Mouse (Mus musculus): ENCODE data around the gene Itm2b. TPM values are rescaled to one million over a fixed set of nuclear protein-coding genes. Genes with fewer than 3 reads are reported as not detected.

Gene Itm2b
- polyA plus RNA-seq, 1 experiment from 2014 or later: 754 TPM

DNA sequence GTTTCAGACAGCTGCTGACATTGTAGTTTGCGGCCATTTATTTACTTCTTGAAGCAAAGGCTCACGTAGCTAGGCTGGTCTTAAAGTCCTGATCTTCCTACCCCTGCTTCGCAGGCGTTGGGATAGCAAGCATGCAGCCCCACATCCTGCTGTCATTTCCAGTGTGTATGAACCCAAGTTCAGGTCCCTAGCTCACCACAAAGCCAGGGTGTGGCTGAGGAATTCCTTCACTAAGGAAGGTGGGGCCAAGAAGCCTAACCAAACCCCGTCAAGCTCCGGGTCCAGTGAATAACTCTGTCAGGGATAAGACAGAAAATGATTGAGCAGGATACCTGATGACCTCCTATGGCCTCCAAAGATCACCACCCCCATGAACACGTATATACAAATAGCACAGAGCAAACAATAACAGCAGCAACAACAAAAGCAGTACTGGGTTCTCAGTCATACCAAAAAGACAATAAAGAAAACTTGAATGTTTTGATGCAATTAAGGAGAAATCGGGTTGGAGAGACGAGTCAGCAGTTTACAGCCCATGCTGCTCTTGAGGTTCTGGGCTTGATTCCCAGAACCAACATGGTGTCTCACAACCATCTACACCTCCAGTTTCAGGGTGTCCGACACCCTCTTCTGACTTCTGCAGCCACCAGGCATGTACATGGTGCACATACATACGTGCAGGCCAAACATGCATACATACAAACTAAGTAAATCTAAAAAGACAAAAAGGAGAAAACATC, 17.4 kb upstream of the Itm2b start:
- DNase-seq (ENCODE audit: low spot score) (no peak), ATAC-seq (no peak)
- no peaks in the 10 kb centered on the region for H3K9me3 ChIP-seq (replicated peaks; ENCODE audit: control insufficient read depth, low read length)
- no peaks in the 10 kb centered on the region for H3K27me3 ChIP-seq (replicated peaks; ENCODE audit: control insufficient read depth, insufficient read depth, low read length)
- no peak overlapping the region for H3K27ac ChIP-seq (ENCODE audit: low read depth, low read length)
- H3K4me2 ChIP-seq (ENCODE audit: low read length): no peak overlapping the region
- H3K4me1 ChIP-seq (ENCODE audit: control insufficient read depth, insufficient read depth, low read length): no peaks in the 10 kb centered on the region
- H3K4me3 ChIP-seq (ENCODE audit: low read depth, low read length): no peak overlapping the region
- WGBS: 86% methylated on average over 11 of the region's 11 CpGs
- H3K36me3 ChIP-seq (ENCODE audit: control insufficient read depth, insufficient read depth, low read length): no peaks in the 10 kb centered on the region
- no peak overlapping the region for H3K9ac ChIP-seq (ENCODE audit: low read length)

DNA sequence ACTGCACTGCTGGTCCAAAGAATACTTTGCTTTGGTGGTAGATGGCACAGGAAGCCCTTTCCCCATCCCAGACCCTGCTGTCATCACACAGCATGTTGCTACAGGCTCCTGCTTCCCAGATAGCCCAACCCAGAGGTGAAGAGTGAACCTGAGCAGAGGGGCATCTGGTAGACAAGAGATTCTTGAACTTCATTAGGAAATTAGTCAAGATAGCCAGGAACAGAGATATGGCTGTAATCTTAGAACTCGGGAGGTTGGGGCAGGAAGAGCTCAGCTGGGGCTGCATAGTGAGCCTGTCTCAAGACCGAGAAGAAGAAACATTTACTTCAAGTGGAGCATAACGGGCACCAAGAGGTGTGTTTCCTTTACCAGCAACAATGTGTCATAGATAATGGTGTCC, 16.3 kb upstream of the Itm2b start:
- WGBS: 86% methylated on average over 3 of the region's 3 CpGs
- DNase-seq (ENCODE audit: low spot score): no peak
- Histone ChIP-seq H3K27ac (ENCODE audit: low read depth, low read length) (no peak overlapping the region), H3K9me3 (replicated peaks; ENCODE audit: control insufficient read depth, low read length) (no peaks in the 10 kb centered on the region), H3K4me3 (ENCODE audit: low read depth, low read length) (no peak overlapping the region), H3K4me1 (ENCODE audit: control insufficient read depth, insufficient read depth, low read length) (no peaks in the 10 kb centered on the region), H3K36me3 (ENCODE audit: control insufficient read depth, insufficient read depth, low read length) (no peaks in the 10 kb centered on the region), H3K4me2 (ENCODE audit: low read length) (no peak overlapping the region), H3K27me3 (replicated peaks; ENCODE audit: control insufficient read depth, insufficient read depth, low read length) (no peaks in the 10 kb centered on the region), H3K9ac (ENCODE audit: low read length) (no peak overlapping the region)
- ATAC-seq: no peak

DNA sequence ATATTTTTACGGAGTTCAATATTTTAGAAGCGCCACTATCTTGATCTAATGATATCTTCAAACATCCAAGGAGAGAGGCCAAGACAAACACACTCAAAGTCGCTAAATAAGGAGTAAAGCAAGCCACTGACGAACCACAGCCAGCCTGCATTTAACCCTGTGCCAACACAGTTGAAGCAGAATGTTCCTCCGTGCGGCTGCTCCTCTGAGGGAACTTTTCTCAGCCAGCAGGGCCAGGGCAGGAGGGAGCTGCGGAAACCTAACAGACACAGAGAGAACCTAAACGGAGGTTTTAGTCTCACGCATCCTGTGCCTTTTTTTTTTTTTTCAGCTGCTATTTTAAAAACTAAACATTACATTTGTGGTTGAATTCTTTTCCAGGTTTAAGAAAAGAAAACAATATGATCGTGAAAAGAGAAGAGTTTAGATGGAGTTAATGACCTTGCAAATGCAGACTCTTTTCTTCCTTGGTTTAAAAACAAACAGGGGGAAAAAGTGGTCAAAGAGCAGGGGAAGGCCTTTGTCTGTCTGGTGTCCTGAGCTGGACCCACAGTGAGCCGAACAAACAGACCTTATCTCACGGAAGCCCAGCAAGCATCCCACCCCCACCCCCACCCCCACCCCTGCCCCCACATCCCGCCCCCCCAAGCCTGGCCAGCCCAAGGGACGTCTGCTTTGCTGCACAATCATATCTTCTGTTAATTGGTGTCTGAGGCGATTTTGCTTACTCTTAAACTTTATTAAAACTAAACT, 15.0 kb upstream of the Itm2b start:
- H3K9me3 ChIP-seq (replicated peaks; ENCODE audit: control insufficient read depth, low read length): no peaks in the 10 kb centered on the region
- H3K4me3 ChIP-seq (ENCODE audit: low read depth, low read length): no peak overlapping the region
- no peak overlapping the region for H3K4me2 ChIP-seq (ENCODE audit: low read length)
- no peaks in the 10 kb centered on the region for H3K27me3 ChIP-seq (replicated peaks; ENCODE audit: control insufficient read depth, insufficient read depth, low read length)
- 23% methylated on average over 15 of the region's 15 CpGs for WGBS
- no peak for DNase-seq (ENCODE audit: low spot score)
- no peak overlapping the region for H3K9ac ChIP-seq (ENCODE audit: low read length)
- no peaks in the 10 kb centered on the region for H3K36me3 ChIP-seq (ENCODE audit: control insufficient read depth, insufficient read depth, low read length)
- no peaks in the 10 kb centered on the region for H3K4me1 ChIP-seq (ENCODE audit: control insufficient read depth, insufficient read depth, low read length)
- no peak for ATAC-seq
- no peak overlapping the region for H3K27ac ChIP-seq (ENCODE audit: low read depth, low read length)

DNA sequence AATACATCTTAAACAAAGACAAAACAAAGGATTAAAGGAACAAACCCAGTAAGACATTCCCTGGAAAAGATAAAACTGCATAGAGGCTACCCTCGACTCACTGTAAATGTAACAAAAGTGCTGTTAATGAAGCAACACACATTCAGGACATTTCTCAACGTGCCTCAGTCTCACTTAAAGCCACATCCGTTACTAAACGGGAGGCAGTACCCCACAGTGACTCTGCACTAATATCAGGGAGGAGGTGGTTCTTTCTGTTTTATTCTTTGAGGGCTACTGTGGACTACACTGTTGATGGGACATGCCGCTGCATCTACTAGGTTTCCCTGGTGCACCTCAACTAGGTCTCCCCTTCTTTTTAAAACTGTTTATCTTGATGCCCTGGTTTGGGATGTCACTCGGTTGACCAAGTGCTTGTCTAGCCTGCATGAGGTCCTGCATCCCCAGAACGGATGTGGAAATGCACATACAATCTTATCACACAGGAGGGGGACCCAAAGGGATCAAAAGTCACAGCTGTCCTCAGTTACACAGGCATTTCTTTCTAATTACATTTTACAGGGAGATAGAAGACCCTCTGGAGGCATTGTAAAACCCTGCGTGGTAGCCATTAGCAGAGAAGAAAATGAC, 13.4 kb upstream of the Itm2b start:
- H3K9me3 ChIP-seq (replicated peaks; ENCODE audit: control insufficient read depth, low read length): no peaks in the 10 kb centered on the region
- 75% methylated on average over 8 of the region's 8 CpGs for WGBS
- DNase-seq (ENCODE audit: low spot score): no peak

DNA sequence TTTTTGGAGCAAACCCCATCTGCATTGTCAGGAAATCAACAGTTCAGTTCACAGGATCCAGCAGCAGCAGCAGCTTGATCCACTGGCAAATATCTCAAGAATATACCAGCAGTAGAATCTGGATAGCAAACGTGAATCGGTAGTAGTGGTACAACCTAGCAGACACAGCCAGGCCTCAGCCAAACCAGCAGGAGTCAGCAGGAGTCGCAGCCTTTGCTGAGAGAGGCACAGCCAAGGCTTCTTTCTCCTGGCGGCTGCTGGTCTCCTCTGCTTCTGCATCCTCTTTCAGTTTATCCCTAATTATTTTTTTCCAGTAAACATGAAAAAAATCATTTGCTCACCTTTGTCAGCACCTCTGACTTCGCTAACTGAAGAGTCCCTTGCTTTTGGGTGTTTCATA, 10.7 kb upstream of the Itm2b start:
- no peaks in the 10 kb centered on the region for H3K36me3 ChIP-seq (ENCODE audit: control insufficient read depth, insufficient read depth, low read length)
- no peak overlapping the region for H3K9ac ChIP-seq (ENCODE audit: low read length)
- no peaks in the 10 kb centered on the region for H3K4me1 ChIP-seq (ENCODE audit: control insufficient read depth, insufficient read depth, low read length)
- no peaks in the 10 kb centered on the region for H3K9me3 ChIP-seq (replicated peaks; ENCODE audit: control insufficient read depth, low read length)
- H3K27ac ChIP-seq (ENCODE audit: low read depth, low read length): no peak overlapping the region
- H3K4me2 ChIP-seq (ENCODE audit: low read length): no peak overlapping the region
- 48% methylated on average over 5 of the region's 5 CpGs for WGBS
- no peak for DNase-seq (ENCODE audit: low spot score)
- no peak for ATAC-seq
- 0 out of 2 replicates have a peak, but pooled peaks cover 4% of the 10 kb centered on the region for H3K27me3 ChIP-seq (replicated peaks; ENCODE audit: control insufficient read depth, insufficient read depth, low read length)
- no peak overlapping the region for H3K4me3 ChIP-seq (ENCODE audit: low read depth, low read length)

More for the DNA sequence above, 13.4 kb upstream of the Itm2b start:
- H3K9ac ChIP-seq (ENCODE audit: low read length): no peak overlapping the region
- ATAC-seq: no peak
- no peaks in the 10 kb centered on the region for H3K36me3 ChIP-seq (ENCODE audit: control insufficient read depth, insufficient read depth, low read length)
- no peak overlapping the region for H3K4me3 ChIP-seq (ENCODE audit: low read depth, low read length)
- no peaks in the 10 kb centered on the region for H3K4me1 ChIP-seq (ENCODE audit: control insufficient read depth, insufficient read depth, low read length)
- no peaks in the 10 kb centered on the region for H3K27me3 ChIP-seq (replicated peaks; ENCODE audit: control insufficient read depth, insufficient read depth, low read length)
- H3K4me2 ChIP-seq (ENCODE audit: low read length): no peak overlapping the region
- H3K27ac ChIP-seq (ENCODE audit: low read depth, low read length): no peak overlapping the region

DNA sequence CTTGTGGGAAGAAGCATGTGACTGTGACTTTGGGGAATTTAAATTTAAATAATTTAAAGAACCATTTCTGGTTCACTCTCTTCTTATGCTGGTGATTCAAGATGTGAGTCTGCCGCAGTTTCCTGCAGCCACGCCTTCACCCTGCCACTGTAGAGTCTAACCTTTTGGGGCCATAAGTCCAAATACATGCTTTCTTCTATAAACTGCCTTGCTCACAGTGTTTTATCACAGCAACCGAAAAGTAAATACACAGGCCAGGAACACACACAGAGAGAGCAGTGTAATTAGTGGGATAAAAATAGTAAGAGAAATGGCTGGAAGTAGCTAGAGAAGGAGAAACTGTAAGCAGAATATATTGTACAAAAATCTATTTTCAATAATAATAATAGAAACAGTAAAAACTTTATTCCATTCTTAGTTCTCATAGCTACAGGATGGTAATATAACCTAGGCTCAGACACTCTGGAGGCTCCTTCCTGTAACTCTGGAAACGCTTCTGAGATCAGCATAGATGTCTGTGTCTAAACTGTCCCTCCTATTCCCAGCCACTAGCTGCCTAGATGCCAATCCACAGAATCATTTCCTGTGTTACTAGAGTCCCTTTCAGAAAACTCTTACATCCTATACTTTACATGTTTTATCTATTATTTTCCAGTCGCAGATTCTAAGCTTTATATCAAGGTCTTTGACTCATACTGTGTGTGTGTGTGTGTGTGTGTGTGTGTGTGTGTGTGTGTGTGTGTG, 9.3 kb upstream of the Itm2b start:
- no peak for ATAC-seq
- Histone ChIP-seq H3K4me1 (ENCODE audit: control insufficient read depth, insufficient read depth, low read length) (no peaks in the 10 kb centered on the region), H3K4me3 (ENCODE audit: low read depth, low read length) (no peak overlapping the region), H3K27me3 (replicated peaks; ENCODE audit: control insufficient read depth, insufficient read depth, low read length) (0 out of 2 replicates have a peak, but pooled peaks cover 4% of the 10 kb centered on the region), H3K36me3 (ENCODE audit: control insufficient read depth, insufficient read depth, low read length) (no peaks in the 10 kb centered on the region), H3K9me3 (replicated peaks; ENCODE audit: control insufficient read depth, low read length) (no peaks in the 10 kb centered on the region), H3K4me2 (ENCODE audit: low read length) (no peak overlapping the region), H3K27ac (ENCODE audit: low read depth, low read length) (no peak overlapping the region), H3K9ac (ENCODE audit: low read length) (no peak overlapping the region)
- DNase-seq (ENCODE audit: low spot score): no peak
- 87% methylated on average over 5 of the region's 5 CpGs for WGBS

DNA sequence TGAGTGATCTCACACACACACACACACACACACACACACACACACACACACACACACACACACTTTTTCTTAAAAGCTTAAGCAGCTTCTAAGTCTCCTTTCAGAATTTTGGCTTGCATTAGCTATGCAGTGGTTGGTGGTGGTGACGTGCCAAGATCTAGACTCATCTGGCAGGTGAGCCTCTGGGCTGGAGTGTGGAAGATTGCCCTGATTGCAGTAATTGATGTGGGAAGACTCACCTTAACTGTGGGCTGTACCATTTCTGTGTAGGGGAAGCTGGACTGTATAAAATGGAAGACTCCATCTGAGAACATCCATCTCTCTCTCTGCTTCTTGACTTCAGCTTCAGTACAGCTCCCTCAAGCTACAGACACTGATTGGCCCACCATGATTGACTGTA, 6.4 kb upstream of the Itm2b start:
- 95% methylated on average over 1 of the region's 1 CpGs for WGBS

DNA sequence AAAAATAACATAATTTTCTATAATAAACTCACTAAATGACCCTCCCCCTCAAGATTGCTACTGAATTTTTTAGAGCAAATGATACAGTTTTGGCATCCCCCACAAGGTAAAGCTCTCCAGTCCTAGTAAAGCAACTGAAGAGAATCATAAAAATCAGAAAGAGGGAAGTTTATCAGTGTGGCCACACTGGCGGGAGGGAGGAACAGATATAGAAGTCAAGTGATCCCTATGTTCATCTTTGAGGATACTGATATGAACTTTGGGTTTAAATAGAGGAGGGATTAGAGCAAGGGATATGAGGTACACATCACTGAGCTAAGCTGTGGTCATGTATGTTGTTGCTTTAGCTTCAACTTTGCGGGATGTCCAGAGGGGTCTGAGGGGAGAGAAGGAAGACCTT, 5.1 kb upstream of the Itm2b start:
- Histone ChIP-seq H3K36me3 (ENCODE audit: control insufficient read depth, insufficient read depth, low read length) (no peaks in the 10 kb centered on the region), H3K4me1 (ENCODE audit: control insufficient read depth, insufficient read depth, low read length) (peaks cover 8% of the 10 kb centered on the region; the same call in 1 of the 2 replicates), H3K9ac (ENCODE audit: low read length) (no peak overlapping the region), H3K27me3 (replicated peaks; ENCODE audit: control insufficient read depth, insufficient read depth, low read length) (0 out of 2 replicates have a peak, but pooled peaks cover 4% of the 10 kb centered on the region), H3K27ac (ENCODE audit: low read depth, low read length) (no peak overlapping the region), H3K4me3 (ENCODE audit: low read depth, low read length) (no peak overlapping the region), H3K4me2 (ENCODE audit: low read length) (no peak overlapping the region), H3K9me3 (replicated peaks; ENCODE audit: control insufficient read depth, low read length) (no peaks in the 10 kb centered on the region)
- 96% methylated on average over 2 of the region's 2 CpGs for WGBS
- no peak for DNase-seq (ENCODE audit: low spot score)
- no peak for ATAC-seq

More for the DNA sequence above, 6.4 kb upstream of the Itm2b start:
- Histone ChIP-seq H3K27me3 (replicated peaks; ENCODE audit: control insufficient read depth, insufficient read depth, low read length) (0 out of 2 replicates have a peak, but pooled peaks cover 4% of the 10 kb centered on the region), H3K9me3 (replicated peaks; ENCODE audit: control insufficient read depth, low read length) (no peaks in the 10 kb centered on the region), H3K36me3 (ENCODE audit: control insufficient read depth, insufficient read depth, low read length) (no peaks in the 10 kb centered on the region), H3K4me2 (ENCODE audit: low read length) (no peak overlapping the region), H3K4me1 (ENCODE audit: control insufficient read depth, insufficient read depth, low read length) (0 out of 2 replicates have a peak, but pooled peaks cover 4% of the 10 kb centered on the region), H3K27ac (ENCODE audit: low read depth, low read length) (no peak overlapping the region), H3K9ac (ENCODE audit: low read length) (no peak overlapping the region), H3K4me3 (ENCODE audit: low read depth, low read length) (no peak overlapping the region)
- no peak for DNase-seq (ENCODE audit: low spot score)
- ATAC-seq: no peak

Data from forebrain, embryonic 14.5 days (tissue).